Mouse (Mus musculus): Measurements from ENCODE around the gene Scn8a. TPM values are rescaled to one million over a fixed set of nuclear protein-coding genes. Genes with fewer than 3 reads are reported as not detected.

Scn8a gene
- polyA plus RNA-seq, 1 experiment from 2014 or later = 8.2 TPM

GRCm38 (mm10) chr15:101086451-101086850 lies 216.8 kb downstream of the Scn8a start:
- H3K9me3 ChIP-seq = no peaks in the 10 kb centered on the region
- H3K4me3 ChIP-seq = no peak overlapping the region
- H3K27ac ChIP-seq = peak overlapping the region; percentile 75
- H3K4me1 ChIP-seq = peaks cover 21% of the 10 kb centered on the region
- H3K27me3 ChIP-seq = no peaks in the 10 kb centered on the region
- H3K9ac ChIP-seq = no peak overlapping the region; the same call in 1 of the 2 replicates
- no peak for ATAC-seq (ENCODE audit: insufficient number of reproducible peaks, insufficient read depth, low FRiP score, low TSS enrichment, low read depth)
- no peaks in the 10 kb centered on the region for H3K36me3 ChIP-seq
- 68% methylated on average over 9 of the region's 9 CpGs for WGBS
- no peak overlapping the region for H3K4me2 ChIP-seq

GRCm38 (mm10) chr15:101086956-101087355 lies 217.3 kb downstream of the Scn8a start:
- no peak overlapping the region for H3K4me3 ChIP-seq
- no peaks in the 10 kb centered on the region for H3K36me3 ChIP-seq
- no peaks in the 10 kb centered on the region for H3K9me3 ChIP-seq
- H3K9ac ChIP-seq = no peak overlapping the region; the same call in 1 of the 2 replicates
- WGBS = 59% methylated on average over 3 of the region's 3 CpGs
- no peaks in the 10 kb centered on the region for H3K27me3 ChIP-seq
- H3K27ac ChIP-seq = peak overlapping the region; percentile 75
- H3K4me2 ChIP-seq = no peak overlapping the region
- ATAC-seq (ENCODE audit: insufficient number of reproducible peaks, insufficient read depth, low FRiP score, low TSS enrichment, low read depth) = no peak
- H3K4me1 ChIP-seq = peaks cover 16% of the 10 kb centered on the region

- Histone ChIP-seq H3K4me1 (peaks cover 19% of the 10 kb centered on the region), H3K4me3 (no peak overlapping the region), H3K9me3 (no peaks in the 10 kb centered on the region), H3K4me2 (no peak overlapping the region), H3K27ac (no peak overlapping the region), H3K9ac (no peak overlapping the region), H3K36me3 (no peaks in the 10 kb centered on the region), H3K27me3 (no peaks in the 10 kb centered on the region)
- WGBS = 66% methylated on average over 4 of the region's 4 CpGs
- ATAC-seq (ENCODE audit: insufficient number of reproducible peaks, insufficient read depth, low FRiP score, low TSS enrichment, low read depth) = no peak
Measured at GRCm38 (mm10) chr15:101088291-101088690, 218.6 kb downstream of the Scn8a start.

- H3K27me3 ChIP-seq = no peaks in the 10 kb centered on the region
- 95% methylated on average over 8 of the region's 8 CpGs for WGBS
- no peak overlapping the region for H3K4me2 ChIP-seq
- H3K36me3 ChIP-seq = no peaks in the 10 kb centered on the region
- H3K27ac ChIP-seq = no peak overlapping the region
- H3K4me3 ChIP-seq = no peak overlapping the region
- ATAC-seq (ENCODE audit: insufficient number of reproducible peaks, insufficient read depth, low FRiP score, low TSS enrichment, low read depth) = no peak
- H3K9ac ChIP-seq = no peak overlapping the region
- no peaks in the 10 kb centered on the region for H3K9me3 ChIP-seq
- peaks cover 34% of the 10 kb centered on the region for H3K4me1 ChIP-seq
Measured at GRCm38 (mm10) chr15:101091551-101091950, 221.9 kb downstream of the Scn8a start.

GRCm38 (mm10) chr15:101092121-101092828 lies 222.6 kb downstream of the Scn8a start:
- 0 out of 2 replicates have a peak overlapping the region, but pooled peaks have one; percentile 46 for H3K9ac ChIP-seq
- ATAC-seq (ENCODE audit: insufficient number of reproducible peaks, insufficient read depth, low FRiP score, low TSS enrichment, low read depth) = no peak
- peaks cover 30% of the 10 kb centered on the region for H3K4me1 ChIP-seq
- H3K4me2 ChIP-seq = peak overlapping the region; percentile 30; the same call in 1 of the 2 replicates
- H3K4me3 ChIP-seq = no peak overlapping the region
- H3K36me3 ChIP-seq = no peaks in the 10 kb centered on the region
- peak overlapping the region; percentile 64 for H3K27ac ChIP-seq
- WGBS = 38% methylated on average over 14 of the region's 14 CpGs
- H3K9me3 ChIP-seq = no peaks in the 10 kb centered on the region
- H3K27me3 ChIP-seq = no peaks in the 10 kb centered on the region

- H3K4me3 ChIP-seq = no peak overlapping the region
- WGBS = 16% methylated on average over 25 of the region's 25 CpGs
- H3K4me1 ChIP-seq = peaks cover 35% of the 10 kb centered on the region
- peak overlapping the region; percentile 30 for H3K4me2 ChIP-seq
- H3K9ac ChIP-seq = 0 out of 2 replicates have a peak overlapping the region, but pooled peaks have one; percentile 46
- no peaks in the 10 kb centered on the region for H3K36me3 ChIP-seq
- peak; percentile 20; the same call in 1 of the 2 replicates for ATAC-seq (ENCODE audit: insufficient number of reproducible peaks, insufficient read depth, low FRiP score, low TSS enrichment, low read depth)
- H3K27ac ChIP-seq = peak overlapping the region; percentile 64
- no peaks in the 10 kb centered on the region for H3K9me3 ChIP-seq
- H3K27me3 ChIP-seq = no peaks in the 10 kb centered on the region
Measured at GRCm38 (mm10) chr15:101092829-101093648, 223.4 kb downstream of the Scn8a start.

- no peak overlapping the region for H3K4me3 ChIP-seq
- ATAC-seq (ENCODE audit: insufficient number of reproducible peaks, insufficient read depth, low FRiP score, low TSS enrichment, low read depth) = no peak
- WGBS = 36% methylated on average over 6 of the region's 6 CpGs
- H3K9ac ChIP-seq = no peak overlapping the region
- H3K36me3 ChIP-seq = no peaks in the 10 kb centered on the region
- H3K27ac ChIP-seq = no peak overlapping the region
- no peaks in the 10 kb centered on the region for H3K27me3 ChIP-seq
- no peak overlapping the region for H3K4me2 ChIP-seq
- H3K9me3 ChIP-seq = no peaks in the 10 kb centered on the region
- peaks cover 44% of the 10 kb centered on the region for H3K4me1 ChIP-seq
Measured at GRCm38 (mm10) chr15:101093988-101094387, 224.3 kb downstream of the Scn8a start.

- 24% methylated on average over 9 of the region's 9 CpGs for WGBS
- H3K4me3 ChIP-seq = no peak overlapping the region
- no peaks in the 10 kb centered on the region for H3K27me3 ChIP-seq
- H3K27ac ChIP-seq = 0 out of 2 replicates have a peak overlapping the region, but pooled peaks have one; percentile 11
- no peak overlapping the region for H3K4me2 ChIP-seq
- no peaks in the 10 kb centered on the region for H3K9me3 ChIP-seq
- ATAC-seq (ENCODE audit: insufficient number of reproducible peaks, insufficient read depth, low FRiP score, low TSS enrichment, low read depth) = no peak
- H3K4me1 ChIP-seq = peaks cover 45% of the 10 kb centered on the region
- H3K9ac ChIP-seq = no peak overlapping the region
- H3K36me3 ChIP-seq = no peaks in the 10 kb centered on the region
Measured at GRCm38 (mm10) chr15:101094979-101095378, 225.3 kb downstream of the Scn8a start.

GRCm38 (mm10) chr15:101095392-101095791 lies 225.7 kb downstream of the Scn8a start:
- peaks cover 45% of the 10 kb centered on the region for H3K4me1 ChIP-seq
- no peaks in the 10 kb centered on the region for H3K9me3 ChIP-seq
- H3K4me2 ChIP-seq = no peak overlapping the region
- no peaks in the 10 kb centered on the region for H3K36me3 ChIP-seq
- no peak overlapping the region for H3K27ac ChIP-seq
- H3K27me3 ChIP-seq = no peaks in the 10 kb centered on the region
- no peak overlapping the region for H3K4me3 ChIP-seq
- H3K9ac ChIP-seq = no peak overlapping the region
- WGBS = 35% methylated on average over 3 of the region's 3 CpGs
- ATAC-seq (ENCODE audit: insufficient number of reproducible peaks, insufficient read depth, low FRiP score, low TSS enrichment, low read depth) = no peak
